Mouse (Mus musculus) spleen, adult 18-20 months (tissue): ENCODE results near the gene Ppil1.

ENCODE experiments used
- DNase-seq, 2 experiments: peaks; one replicate each; pipeline ENCODE4 v3.0.0; 2022; ENCODE audit warnings: mixed read lengths in 2 of 2

Ppil1 gene

GRCm38 (mm10) chr17:29263840-29264633 lies at the start of gene Ppil1:
Gene Ppil1, minus strand, starts transcription at chr17:29264186.
- peak; percentile 64 to 79 for DNase-seq

GRCm38 (mm10) chr17:29313300-29313699 lies 49.3 kb upstream of the Ppil1 start:
- DNase-seq: no peak

GRCm38 (mm10) chr17:29312082-29312481 lies 48.1 kb upstream of the Ppil1 start:
- DNase-seq: no peak

- no peak for DNase-seq
Measured at GRCm38 (mm10) chr17:29311602-29312001, 47.6 kb upstream of the Ppil1 start.

GRCm38 (mm10) chr17:29310056-29310623 lies 46.2 kb upstream of the Ppil1 start:
- no peak for DNase-seq

DNA sequence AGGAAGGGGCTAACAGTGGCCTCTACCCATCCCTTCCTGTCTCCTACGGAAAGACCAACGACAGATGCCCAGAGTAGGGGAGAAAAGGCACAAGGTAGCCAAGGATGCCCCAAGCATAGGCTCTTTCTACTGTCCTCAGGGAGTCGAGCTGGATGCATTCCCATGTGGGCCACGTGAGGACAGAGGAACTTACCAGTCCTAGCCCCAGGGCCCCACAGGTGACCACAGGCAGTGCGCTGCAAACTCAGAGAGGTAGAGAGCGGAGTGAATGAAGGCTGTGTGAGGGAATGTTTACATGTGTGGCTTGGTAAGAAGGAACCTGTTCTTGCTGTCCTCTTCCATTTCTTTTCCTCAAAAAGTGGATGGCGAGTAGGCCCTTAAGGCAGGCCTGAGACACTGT lies 41.9 kb upstream of the Ppil1 start:
- DNase-seq: peak in 1 of 2 experiments; percentile 28

DNA sequence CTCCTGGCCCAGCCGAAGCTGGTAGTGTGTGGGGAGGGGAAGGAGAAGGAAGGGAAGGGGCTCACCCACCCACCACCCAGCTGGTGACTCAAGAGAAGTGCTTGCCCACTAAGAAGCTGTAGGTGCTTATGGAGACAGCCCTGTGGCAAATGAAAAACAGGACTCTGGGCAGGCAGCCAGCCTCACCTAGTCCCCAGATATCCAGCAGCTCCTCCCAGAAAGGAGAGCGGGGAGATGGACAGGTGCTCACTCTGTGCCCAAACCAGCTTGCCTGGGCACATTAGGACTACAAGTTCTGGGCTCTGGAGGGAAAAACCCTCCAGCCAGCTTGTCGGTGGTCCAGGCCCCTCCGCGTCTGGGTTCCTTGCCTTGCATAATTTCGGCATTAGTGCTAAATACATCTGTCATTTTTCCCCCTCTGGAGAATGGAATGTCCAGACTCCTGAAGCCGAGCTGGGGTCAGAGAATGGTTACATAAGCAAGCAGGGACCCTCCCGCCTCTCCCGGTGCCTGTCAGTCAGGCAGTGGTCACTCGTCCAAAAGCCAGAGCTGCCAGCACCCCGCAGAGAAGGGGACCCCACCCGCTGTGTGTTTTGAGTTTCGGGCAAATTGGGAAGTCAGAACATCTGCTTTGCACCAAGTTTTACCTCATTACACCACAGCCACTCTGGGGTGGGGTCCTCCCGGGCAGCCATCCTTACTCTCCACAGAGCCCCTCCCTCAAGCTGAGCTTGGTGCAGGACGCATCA lies 41.2 kb upstream of the Ppil1 start:
- peak; percentile 30 to 40 for DNase-seq

GRCm38 (mm10) chr17:29304376-29305057 lies 40.5 kb upstream of the Ppil1 start:
- DNase-seq: peak; percentile 70 to 81

DNA sequence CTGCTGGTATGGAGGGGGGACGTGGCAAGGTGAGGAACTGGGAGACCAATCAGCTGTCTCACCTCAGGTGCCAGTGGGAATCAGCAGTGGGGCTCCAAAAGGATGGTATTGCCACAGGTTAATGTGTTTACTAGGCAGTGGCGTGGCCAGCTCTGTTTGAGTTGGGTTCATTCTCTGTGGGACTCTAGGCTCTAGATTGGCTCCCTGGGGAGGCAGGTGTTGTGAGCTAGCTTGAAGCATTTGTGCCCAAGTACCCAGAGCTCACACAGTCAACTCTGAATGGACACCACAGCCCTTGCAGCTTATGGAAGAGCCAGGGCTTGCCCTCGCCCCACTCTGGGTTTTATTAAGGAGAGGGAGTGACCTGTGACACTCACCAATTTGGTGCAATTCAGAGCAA lies 39.9 kb upstream of the Ppil1 start:
- peak; percentile 34 to 50 for DNase-seq

- DNase-seq: peak in 1 of 2 experiments; percentile 49
Measured at GRCm38 (mm10) chr17:29303087-29303486, 39.1 kb upstream of the Ppil1 start.

GRCm38 (mm10) chr17:29302149-29302548 lies 38.2 kb upstream of the Ppil1 start:
- no peak for DNase-seq

DNA sequence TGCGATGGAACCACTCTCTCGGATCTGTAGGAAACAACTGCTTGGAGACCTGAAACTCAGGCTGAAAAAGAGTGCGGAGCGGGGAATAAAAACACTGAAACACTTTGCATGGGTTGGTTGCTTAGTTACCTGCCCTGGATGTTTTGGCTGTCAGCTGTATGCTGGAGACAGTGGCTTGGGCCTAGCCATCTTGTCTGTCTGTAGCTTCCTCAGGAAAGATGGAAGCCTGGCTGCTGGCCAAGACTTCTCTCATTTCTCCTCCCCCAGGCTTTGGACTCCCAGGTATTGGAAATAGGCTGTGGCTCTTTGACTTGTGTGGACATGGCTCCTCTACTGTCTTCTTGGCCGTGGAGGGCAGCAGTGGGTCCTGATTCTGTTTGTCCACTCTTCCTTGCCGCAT lies 37.4 kb upstream of the Ppil1 start:
- no peak for DNase-seq

GRCm38 (mm10) chr17:29300926-29301325 lies 36.9 kb upstream of the Ppil1 start:
- no peak for DNase-seq

GRCm38 (mm10) chr17:29299282-29299681 lies 35.3 kb upstream of the Ppil1 start:
- no peak for DNase-seq

DNA sequence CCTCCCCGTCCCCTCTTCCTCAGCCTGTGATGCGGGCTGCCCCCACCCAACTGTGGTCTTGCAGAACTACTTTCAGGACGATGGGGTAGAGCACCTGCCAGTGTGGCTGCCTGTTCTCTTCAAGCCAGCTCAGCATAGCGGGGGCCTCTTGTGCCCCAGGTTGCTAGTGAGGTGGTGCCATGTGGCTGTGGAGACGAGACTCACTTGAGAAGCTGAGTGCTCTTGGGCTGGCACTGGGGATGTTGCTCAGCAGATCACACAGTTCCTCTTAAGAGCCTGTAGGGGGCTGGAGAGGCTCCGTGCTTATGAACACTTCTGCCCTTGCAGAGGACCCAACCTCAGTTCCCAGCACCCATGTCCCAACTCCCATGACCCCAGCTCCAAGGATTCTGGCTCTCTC lies 33.8 kb upstream of the Ppil1 start:
- DNase-seq: no peak

DNA sequence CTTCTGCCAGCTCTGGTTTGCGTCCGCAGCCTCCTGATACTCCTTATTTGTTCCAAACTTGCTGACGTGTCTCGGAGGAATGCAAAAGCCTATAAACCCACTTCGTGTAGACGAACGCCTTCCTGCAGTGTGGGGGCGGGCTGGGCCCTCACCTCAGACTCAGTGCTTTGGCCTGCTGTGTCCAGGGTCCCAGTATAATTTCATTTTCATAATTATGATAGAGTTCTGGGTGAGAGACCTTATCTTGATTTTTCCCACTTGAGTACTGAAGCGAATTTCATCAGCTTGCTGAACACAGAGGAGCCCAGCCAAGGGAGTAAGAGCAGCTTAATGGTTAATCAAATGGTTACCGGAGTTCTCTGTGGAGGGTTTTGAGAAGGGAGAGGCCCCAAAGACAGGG lies 33.3 kb upstream of the Ppil1 start:
- no peak for DNase-seq

GRCm38 (mm10) chr17:29295835-29296234 lies 31.8 kb upstream of the Ppil1 start:
- no peak for DNase-seq

GRCm38 (mm10) chr17:29293807-29294605 lies 30.0 kb upstream of the Ppil1 start:
- DNase-seq: no peak

- DNase-seq: no peak
Measured at GRCm38 (mm10) chr17:29292996-29293395, 29.0 kb upstream of the Ppil1 start.

DNA sequence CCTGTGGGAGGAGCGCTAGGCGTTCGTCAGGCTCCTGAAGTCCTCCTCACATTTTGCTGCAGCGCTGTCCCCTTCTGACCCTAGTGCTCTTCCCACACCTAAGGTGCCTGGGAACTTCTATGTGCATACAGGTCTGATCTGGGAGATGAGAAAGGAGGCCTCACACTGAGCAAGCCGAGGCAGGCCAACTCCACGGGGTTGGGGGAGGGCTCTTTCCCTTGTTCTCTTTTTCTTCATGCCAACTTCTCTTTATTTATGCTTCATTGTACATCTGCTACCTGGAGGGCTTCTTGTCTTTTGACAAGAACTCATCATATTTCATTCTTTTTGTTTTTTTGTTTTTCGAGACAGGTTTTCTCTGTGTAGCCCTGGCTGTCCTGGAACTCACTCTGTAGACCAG lies 27.8 kb upstream of the Ppil1 start:
- no peak for DNase-seq

GRCm38 (mm10) chr17:29282216-29282952 lies 18.4 kb upstream of the Ppil1 start:
- no peak for DNase-seq

DNA sequence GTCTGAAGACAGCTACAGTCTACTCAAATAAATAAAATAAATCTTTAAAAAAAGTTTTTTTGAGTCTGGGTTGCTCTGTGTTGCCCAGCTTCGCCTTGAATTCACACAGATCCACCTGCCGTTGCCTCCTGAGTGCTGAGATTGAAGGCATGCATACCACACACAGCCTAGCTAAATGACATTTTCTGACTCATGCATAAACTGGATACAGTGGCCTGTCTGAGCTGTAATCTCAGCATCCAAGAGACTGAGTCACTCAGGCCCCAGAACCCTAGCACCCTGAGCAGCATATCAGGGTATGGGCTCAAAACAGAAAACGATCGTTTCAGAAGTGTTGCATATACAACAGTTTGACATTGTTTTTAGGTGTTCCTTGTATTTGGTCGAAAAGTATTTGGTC lies 17.6 kb upstream of the Ppil1 start:
- no peak for DNase-seq
